Mouse (Mus musculus) kidney, adult 2 months (tissue): Measurements from ENCODE around the gene Grip1. TPM values are rescaled to one million over a fixed set of nuclear protein-coding genes. Genes with fewer than 3 reads are reported as not detected.

Source experiments
- DNase-seq: peaks from one replicate; pipeline ENCODE4 v3.0.0; 2021
- H3K27ac ChIP-seq: fragments of 200-500 bp; 2 replicates; pipeline ENCODE4 v1.5.1; 2012; ENCODE audit warnings: low read depth, low read length, control low read depth, inconsistent platforms; ENCODE audit not compliant: insufficient read depth
- H3K27me3 ChIP-seq: fragments of 200-500 bp; replicated peaks from 2 replicates; pipeline ENCODE4 v1.6.1; 2012; ENCODE audit warnings: mild to moderate bottlenecking, moderate library complexity, low read length, inconsistent platforms; ENCODE audit not compliant: control insufficient read depth, insufficient read depth
- H3K36me3 ChIP-seq: fragments of 200-500 bp; 2 replicates; pipeline ENCODE4 v1.6.1; 2012; ENCODE audit warnings: mild to moderate bottlenecking, moderate library complexity, low read length, inconsistent platforms; ENCODE audit not compliant: control insufficient read depth, insufficient read depth
- H3K4me1 ChIP-seq: fragments of 200-500 bp; 2 replicates; pipeline ENCODE4 v1.6.1; 2011; ENCODE audit warnings: low read length; ENCODE audit not compliant: control insufficient read depth, insufficient read depth
- H3K4me3 ChIP-seq: fragments of 200-500 bp; 2 replicates; pipeline ENCODE4 v1.5.1; 2011; ENCODE audit warnings: mild to moderate bottlenecking, low read depth, low read length, control low read depth; ENCODE audit not compliant: insufficient read depth
- CTCF ChIP-seq: fragments of 200-500 bp; conservative IDR thresholded peaks from 2 replicates; pipeline ENCODE4 v1.5.1; 2011; ENCODE audit warnings: low read depth, mild to moderate bottlenecking, control low read depth, low read length, moderate library complexity, mixed read lengths; ENCODE audit not compliant: insufficient read depth, insufficient read length
- POLR2A ChIP-seq: fragments of 200-500 bp; IDR thresholded peaks from one replicate; pipeline ENCODE4 v1.6.1; 2011; ENCODE audit warnings: low read depth, low read length, control low read depth
- WGBS: fragments of 180-500 bp; shearing (Covaris S2); methylation state at CpG from one replicate; pipeline ENCODE4 v1.1.7; 2018; 5-methylcytosine and 5-hydroxymethylcytosine counted together
- polyA plus RNA-seq: library from polyadenylated mRNA; depleted of rRNA; stranded (reverse); fragments of >200 nt; gene quantifications from 2 replicates; pipeline ENCODE4 v1.2.3, GENCODE M21; 2012

Grip1 gene
- polyA plus RNA-seq, 1 experiment = 2.7 TPM

- H3K27ac ChIP-seq = no peak overlapping the region
- no peak for DNase-seq
- TF ChIP-seq CTCF (no peak), POLR2A (no peak)
- no peak overlapping the region for H3K4me3 ChIP-seq
- H3K4me1 ChIP-seq = no peaks in the 10 kb centered on the region
- H3K27me3 ChIP-seq = no peaks in the 10 kb centered on the region
- 85% methylated on average over 3 of the region's 3 CpGs for whole genome bisulfite sequencing
- H3K36me3 ChIP-seq = no peaks in the 10 kb centered on the region
These were observed 624.2 kb downstream of the Grip1 start for GRCm38 (mm10) chr10:120077850-120078249.

- Histone ChIP-seq H3K36me3 (peaks cover 10% of the 10 kb centered on the region), H3K4me1 (peaks cover 10% of the 10 kb centered on the region; the same call in 1 of the 2 replicates), H3K27ac (no peak overlapping the region), H3K27me3 (no peaks in the 10 kb centered on the region), H3K4me3 (no peak overlapping the region)
- TF ChIP-seq POLR2A (no peak), CTCF (no peak)
- no peak for DNase-seq
- WGBS = 92% methylated on average over 12 of the region's 12 CpGs
These were observed 638.9 kb downstream of the Grip1 start for GRCm38 (mm10) chr10:120092548-120092947.

DNA sequence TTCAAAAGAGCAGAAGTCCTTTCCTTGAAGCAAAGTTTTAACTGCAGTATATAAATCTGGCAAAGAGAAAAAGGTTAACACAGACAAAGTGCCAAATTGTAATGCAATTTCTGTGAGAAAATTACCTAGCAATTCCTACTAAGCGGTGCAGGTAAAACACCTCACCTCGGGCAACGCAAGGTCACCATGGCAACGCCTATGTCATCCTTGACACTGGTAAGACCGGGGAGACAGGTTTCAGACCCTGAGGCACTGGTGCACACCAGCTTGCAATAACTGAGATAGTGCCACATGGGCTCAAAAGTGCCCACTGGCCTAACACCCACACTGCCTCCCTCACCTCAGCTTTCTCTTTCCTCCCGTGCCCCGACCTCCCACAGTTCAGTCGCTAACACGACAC is 641.5 kb downstream of the Grip1 start:
- peaks cover 9% of the 10 kb centered on the region for H3K36me3 ChIP-seq
- H3K27me3 ChIP-seq = no peaks in the 10 kb centered on the region
- DNase-seq = no peak
- peaks cover 10% of the 10 kb centered on the region; the same call in 1 of the 2 replicates for H3K4me1 ChIP-seq
- H3K27ac ChIP-seq = peak overlapping the region; percentile 82
- no peak overlapping the region for H3K4me3 ChIP-seq
- TF ChIP-seq CTCF (no peak), POLR2A (no peak)
- 86% methylated on average over 9 of the region's 9 CpGs for WGBS

DNA sequence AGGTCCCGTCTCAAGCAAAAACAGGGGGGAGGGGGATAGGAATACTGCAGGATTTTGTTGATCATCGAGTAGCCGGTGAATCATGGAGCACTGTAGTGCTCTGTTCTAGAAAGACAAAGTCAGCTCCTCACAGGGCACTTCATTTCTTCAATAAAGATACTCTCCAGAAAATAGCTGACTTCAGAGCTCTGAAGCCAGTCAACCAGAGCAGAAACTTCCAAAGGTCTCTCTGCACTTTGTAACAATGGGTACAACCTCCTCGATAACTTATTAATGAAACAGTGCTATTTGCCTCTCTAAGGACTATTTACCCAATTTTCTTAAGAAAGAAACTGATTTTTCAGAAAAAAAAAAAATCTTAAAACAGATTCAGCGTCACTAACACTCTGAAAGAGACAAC is 642.1 kb downstream of the Grip1 start:
- Histone ChIP-seq H3K4me3 (no peak overlapping the region), H3K36me3 (peaks cover 9% of the 10 kb centered on the region), H3K27me3 (no peaks in the 10 kb centered on the region), H3K4me1 (peaks cover 10% of the 10 kb centered on the region; the same call in 1 of the 2 replicates), H3K27ac (peak overlapping the region; percentile 89)
- DNase-seq = peak; percentile 81
- 62% methylated on average over 5 of the region's 5 CpGs for WGBS
- TF ChIP-seq CTCF (no peak), POLR2A (no peak)

GRCm38 (mm10) chr10:120097564-120097963 is 643.9 kb downstream of the Grip1 start:
- no peak overlapping the region for H3K4me3 ChIP-seq
- no peaks in the 10 kb centered on the region for H3K27me3 ChIP-seq
- no peak overlapping the region for H3K27ac ChIP-seq
- 82% methylated on average over 5 of the region's 5 CpGs for WGBS
- DNase-seq = no peak
- TF ChIP-seq POLR2A (no peak), CTCF (no peak)
- peaks cover 10% of the 10 kb centered on the region; the same call in 1 of the 2 replicates for H3K4me1 ChIP-seq
- peaks cover 9% of the 10 kb centered on the region for H3K36me3 ChIP-seq

- H3K27me3 ChIP-seq = no peaks in the 10 kb centered on the region
- H3K36me3 ChIP-seq = peaks cover 6% of the 10 kb centered on the region; the same call in 1 of the 2 replicates
- no peak overlapping the region for H3K27ac ChIP-seq
- 92% methylated on average over 1 of the region's 1 CpGs for WGBS
- TF ChIP-seq CTCF = no peak
- H3K4me1 ChIP-seq = peaks cover 5% of the 10 kb centered on the region; the same call in 1 of the 2 replicates
- DNase-seq = no peak
- no peak overlapping the region for H3K4me3 ChIP-seq
These were observed 647.2 kb downstream of the Grip1 start for GRCm38 (mm10) chr10:120100806-120101205.

GRCm38 (mm10) chr10:120111691-120112319 is 658.2 kb downstream of the Grip1 start:
- Histone ChIP-seq H3K36me3 (no peaks in the 10 kb centered on the region), H3K27ac (0 out of 2 replicates have a peak overlapping the region, but pooled peaks have one; percentile 56), H3K27me3 (no peaks in the 10 kb centered on the region), H3K4me3 (peak overlapping the region; percentile 75), H3K4me1 (peaks cover 3% of the 10 kb centered on the region; the same call in 1 of the 2 replicates)
- TF ChIP-seq POLR2A = no peak
- TF ChIP-seq CTCF = no peak
- no peak for DNase-seq
- WGBS = 73% methylated on average over 3 of the region's 3 CpGs
